Mouse (Mus musculus): Measurements from ENCODE around the gene Slc12a6.

- no peak for TF ChIP-seq CTCF (IDR thresholded peaks at IDR 0.05; ENCODE audit: low read depth)
- TF ChIP-seq EP300 (IDR thresholded peaks at IDR 0.05; ENCODE audit: low read depth), result no peak
These were observed 7.8 kb downstream of the Slc12a6 start for GRCm38 (mm10) chr2:112273474-112273873.
